Mouse (Mus musculus): Measurements from ENCODE around the gene Tcf20.
"Not testable (repeated sequence)": the region's sequence is repeated elsewhere in the genome, so short reads cannot be mapped to it uniquely, and the experiment has no call there.

Gene Tcf20

DNA sequence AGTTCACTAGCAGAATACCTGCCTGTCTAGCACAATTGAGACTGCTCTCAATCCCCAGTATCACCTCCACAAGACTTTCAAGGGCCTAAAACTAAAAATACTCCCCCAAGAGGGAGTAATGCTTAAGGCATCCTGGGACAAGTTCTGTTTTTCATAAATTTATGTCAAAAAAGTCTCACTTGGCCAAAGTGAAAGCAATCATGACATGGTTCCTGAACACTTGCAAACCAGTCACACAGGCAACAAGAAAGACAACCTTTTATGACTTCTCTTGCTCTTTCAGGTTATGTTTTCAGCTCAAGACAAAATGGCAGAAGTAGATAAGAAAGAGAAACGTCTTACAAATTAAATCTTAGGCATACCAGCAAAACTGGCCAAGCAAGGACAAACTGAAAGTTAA lies 91.3 kb downstream of the Tcf20 start:
- no peak for DNase-seq

DNA sequence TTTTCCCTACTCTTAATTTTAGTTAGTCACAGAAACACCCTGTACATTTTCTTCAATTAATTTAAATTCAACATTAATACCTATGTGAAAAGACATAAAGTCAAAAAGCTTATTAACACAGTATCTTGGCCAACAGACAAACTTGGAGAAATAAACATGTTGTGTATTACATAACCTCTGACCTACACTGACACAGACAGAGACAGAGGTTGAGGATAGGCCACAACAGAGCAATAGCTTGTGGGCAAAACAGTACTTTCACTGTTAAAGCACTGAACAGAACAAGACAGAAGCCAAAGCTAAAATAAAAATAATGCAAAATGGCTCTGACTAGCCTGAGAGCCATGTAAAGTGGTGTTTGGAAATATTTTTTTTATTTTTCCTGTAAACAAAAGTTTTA lies 97.2 kb downstream of the Tcf20 start:
- no peak for DNase-seq

DNA sequence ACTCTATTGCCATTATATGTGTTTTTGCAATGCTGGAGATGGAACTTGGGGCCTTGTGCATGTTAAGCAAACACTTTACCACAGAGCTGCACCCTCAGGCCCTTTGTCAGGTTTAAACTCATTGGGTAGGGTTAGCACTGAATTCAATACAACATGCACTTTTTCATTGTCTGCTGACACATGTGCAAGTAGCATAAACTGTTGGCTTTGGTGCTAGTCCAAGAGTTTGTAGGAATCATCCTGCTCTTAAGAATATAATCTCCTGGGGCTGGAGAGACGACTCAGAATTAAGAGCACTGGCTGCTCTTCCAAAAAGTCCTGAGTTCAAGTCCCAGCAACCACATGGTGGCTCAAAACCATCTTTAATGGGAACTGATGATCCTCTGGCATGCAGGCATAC lies 98.2 kb downstream of the Tcf20 start:
- no peak for DNase-seq

DNA sequence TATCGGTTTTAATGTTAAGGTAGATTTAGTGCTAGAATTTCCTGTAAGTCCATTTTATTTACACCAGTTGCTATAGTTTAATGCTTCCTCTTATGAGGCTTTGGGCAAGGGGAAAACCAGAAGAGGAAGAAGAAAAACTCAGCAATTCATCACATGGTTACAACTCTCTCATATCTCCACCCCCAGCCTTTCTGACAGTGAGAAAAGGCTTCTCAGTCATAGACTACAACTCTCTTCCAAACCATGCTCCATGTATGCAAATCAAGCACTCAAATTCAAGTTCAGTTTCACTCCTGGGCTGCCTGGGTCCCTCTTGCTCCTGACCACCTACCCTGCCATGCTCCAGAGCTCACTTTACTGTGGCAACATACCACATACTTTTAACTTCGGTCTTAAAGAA lies 99.2 kb downstream of the Tcf20 start:
- DNase-seq = no peak

DNA sequence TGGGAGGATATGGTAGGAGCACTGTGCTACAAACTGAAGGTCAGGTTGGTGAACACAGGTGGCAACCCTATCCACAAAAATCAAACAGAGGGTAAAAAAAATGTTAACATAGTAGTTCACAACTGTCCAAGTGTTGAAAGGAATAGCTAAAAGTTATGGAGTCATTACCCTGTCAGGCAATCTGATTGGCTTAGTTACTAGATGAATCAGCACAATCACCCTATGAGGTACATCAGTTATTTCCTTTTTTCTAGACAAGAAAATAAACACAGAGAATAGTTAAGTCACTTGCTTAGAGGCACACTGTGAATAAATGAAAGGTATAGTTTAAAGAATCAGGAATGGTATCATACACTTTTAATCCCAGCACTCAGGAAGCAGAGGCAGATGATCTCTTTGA lies 110.4 kb downstream of the Tcf20 start:
- DNase-seq = no peak

DNA sequence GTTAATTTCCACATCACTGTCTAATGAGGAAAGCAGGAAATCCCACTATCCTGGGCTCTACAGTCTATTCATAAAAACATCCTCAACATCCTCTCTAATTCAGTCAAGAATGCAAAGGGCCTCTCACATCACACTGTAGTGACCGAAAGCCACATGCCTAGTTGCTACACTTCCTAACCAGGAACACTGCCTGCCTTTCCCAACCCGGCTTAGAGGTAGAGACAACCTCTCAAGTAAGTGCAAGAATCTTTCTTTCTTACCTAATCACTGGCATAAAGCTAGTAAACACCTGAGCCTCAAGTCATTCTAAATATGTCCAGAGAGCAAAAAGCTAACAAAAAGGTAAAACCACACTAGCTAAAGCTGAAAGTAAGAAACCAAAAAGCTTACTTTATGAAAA lies 110.8 kb downstream of the Tcf20 start:
- DNase-seq = no peak

DNA sequence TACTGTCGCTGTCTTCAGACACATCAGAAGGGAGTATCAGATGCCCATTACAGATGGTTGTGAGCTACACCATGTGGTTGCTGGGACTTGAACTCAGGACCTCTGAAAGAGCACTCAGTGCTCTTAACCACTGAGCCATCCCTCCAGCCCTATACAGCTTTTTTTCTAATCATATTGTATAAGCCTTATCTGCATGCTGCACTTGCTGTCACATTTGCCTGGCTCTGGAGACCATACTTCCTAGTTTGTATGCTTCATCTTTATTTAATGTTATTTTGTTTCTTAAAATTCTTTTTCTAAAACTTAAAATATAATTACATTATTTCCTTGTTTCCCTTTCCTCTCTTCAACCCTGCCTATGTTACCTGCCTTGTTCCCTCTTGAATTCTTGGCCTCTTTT lies 115.6 kb downstream of the Tcf20 start:
- DNase-seq = no peak

DNA sequence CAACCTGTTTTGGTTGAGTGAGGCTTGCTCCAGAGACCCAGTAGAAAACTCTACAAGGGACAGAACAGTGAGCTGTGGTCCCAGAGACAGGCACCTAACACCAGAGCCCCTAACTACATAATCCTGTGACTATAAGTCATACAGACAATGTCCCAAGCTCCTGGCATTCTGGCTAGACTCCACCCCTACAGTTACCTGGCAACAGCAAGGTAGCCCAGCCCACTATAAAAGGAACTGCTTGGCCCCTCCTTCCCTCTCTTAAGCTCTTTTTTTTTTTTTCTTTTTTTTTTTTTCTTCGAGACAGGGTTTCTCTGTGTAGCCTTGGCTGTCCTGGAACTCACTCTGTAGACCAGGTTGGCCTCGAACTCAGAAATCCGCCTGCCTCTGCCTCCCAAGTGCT lies 121.4 kb downstream of the Tcf20 start:
- not testable (repeated sequence) for DNase-seq

DNA sequence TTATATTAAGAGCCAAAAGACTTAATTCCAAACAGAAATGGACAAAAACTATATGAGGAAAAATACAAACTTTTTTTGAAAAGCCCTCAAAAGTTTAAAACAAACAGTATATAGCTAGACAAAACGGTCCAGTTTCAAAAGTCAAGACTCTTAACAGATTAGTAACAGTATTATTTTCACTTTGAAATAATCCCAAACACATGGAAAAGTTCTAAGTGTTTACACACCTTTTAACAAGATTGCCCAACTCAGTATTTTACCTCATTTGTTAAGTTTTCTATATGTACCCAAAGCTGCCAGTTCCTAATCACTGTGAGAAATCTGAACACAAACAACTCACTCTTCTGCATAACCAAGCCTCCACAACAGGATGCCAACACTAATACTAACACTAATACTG lies 124.0 kb downstream of the Tcf20 start:
- DNase-seq = no peak

DNA sequence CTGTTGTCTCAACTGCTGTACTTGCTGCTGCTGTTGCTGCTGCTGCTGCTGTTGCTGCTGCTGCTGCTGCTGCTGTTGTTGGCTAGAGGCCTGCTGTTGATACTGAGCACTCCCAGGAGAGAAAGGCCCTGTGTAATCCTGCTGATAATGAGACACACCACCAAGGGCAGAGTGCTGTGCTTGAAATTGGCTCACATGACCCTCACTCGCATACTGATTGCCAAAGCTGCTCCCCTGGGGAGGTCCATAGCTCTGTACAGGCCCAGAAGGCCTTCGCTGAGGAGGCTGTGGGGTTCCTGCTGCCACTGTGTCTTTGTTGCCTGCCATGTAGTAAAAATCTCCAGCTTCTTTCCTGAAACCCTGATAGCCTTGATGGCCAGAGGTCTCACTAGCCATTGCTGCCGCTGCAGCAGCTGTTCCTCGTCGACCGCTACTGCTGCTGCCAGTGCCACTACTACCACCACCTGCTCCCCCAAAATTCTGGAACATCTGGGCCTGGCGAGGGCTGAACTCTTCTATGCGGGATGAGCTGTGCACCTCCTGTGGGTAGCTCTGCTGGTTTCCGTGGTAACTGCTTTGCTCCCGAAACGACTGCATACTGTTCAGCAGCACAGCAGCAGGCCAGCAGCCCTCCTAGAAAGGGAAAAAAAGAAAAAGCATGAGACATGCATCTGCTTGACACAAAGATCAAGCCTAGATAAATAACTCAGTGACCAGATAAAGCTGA lies 130.9 kb downstream of the Tcf20 start:
- DNase-seq = peak; percentile 32

DNA sequence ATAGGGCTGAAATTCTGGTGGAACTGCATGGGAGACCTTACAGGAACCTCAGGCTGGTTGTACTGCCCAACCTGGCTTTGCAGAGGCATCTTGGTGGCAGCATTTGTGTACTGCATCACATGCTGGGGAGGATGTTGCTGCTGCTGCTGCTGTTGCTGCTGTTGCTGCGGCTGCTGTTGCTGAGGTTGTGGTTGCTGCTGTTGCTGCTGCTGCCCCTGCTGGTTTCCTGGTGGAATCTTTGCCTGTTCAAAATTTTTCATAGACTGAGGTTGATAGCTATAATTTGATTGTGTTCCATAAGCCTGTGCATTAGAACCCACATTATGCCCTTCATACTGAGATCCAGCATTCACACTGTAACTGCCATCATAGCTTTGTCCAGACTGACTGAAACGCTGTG lies 131.6 kb downstream of the Tcf20 start:
- DNase-seq = no peak

DNA sequence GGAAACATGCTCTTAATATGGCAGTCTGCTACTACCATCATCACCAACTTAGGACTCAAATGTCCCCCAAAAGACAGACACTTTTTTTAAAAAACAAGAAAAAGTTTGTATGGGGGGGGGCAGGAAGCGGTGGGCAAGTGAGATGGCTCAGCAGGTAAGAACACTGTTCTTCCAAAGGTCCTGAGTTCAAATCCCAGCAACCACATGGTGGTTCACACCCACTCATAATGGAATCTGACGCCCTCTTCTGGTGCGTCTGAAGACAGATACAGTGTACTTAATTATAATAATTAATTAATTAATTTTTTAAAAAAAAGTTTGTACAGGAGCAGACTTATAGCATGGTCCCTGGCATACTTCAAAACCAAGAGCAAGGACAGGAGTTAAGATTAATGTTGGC lies 148.5 kb downstream of the Tcf20 start:
- DNase-seq = no peak

DNA sequence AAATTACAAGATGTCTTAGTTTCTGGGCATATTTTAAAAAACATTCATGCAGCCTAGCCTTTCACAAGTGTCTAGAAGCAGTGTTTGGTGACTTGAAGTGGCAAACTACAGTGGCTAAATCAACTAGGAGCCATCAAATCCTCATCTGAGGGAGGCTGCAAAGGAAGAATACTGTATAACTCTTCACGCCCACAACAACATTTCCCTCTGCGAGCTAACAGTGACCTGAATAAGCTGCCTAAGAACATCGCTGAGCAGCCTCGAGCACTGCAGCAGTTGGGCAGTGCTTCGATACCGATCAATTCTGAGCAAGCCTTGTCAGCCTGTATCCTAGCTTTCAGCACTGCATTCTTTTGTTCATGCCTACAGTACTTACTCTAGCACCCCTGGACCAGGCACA lies 157.8 kb downstream of the Tcf20 start:
- no peak for DNase-seq

DNA sequence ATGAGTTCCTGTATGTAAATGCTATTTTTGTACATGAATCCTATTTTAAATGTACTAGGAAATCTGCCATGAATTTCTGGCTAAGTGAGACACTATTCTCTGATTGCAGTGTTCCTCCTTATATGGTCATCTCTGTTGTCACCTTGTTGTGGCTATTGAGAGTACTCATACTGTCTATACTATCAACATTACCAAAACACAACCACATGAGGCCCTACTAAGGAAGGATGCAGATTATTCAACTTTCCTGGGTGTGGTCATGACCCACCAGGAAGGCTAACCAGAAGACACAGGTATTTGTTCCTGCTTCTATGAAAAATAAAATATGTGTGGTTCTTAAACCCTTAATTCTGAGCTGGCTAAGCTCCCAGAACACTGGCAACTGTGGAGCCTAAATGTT lies 161.8 kb downstream of the Tcf20 start:
- DNase-seq = no peak

DNA sequence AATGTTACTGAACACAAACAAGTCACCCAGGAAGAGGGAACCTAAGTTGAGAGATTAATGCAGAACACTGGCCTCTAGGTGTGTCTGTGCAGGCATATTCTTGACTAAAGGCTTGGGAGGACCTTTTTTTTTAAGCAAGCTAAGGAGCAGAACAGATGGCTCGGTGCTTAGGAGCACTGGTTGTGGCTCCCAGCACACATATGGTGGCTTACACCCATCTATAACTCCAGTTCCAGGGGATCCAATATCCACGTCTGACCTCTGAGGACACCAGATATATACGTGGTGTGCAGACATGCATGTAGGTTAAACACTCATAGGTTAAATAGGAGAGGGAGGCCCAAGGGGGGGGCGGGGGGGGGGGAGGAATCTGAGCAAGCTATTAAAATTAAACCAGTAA lies 165.3 kb downstream of the Tcf20 start:
- no peak for DNase-seq

DNA sequence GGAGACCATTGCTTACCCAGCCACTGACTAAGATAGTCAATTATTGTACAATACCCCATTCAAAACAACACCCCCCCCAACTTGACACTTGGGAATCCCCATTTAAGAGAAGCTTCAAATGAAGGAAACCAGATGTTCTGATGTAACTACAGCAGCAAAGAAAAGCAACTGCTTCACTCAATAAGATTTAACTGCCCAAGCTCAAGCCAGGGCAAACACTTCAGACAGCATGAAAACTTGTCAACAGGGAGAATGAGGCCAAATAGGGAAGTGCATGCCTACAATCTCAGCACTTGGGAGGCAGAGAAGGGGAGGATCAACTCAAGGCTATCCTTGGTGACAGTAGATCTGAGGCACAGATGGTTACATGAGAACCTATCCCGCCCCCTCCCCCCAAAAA lies 166.0 kb downstream of the Tcf20 start:
- DNase-seq = no peak

DNA sequence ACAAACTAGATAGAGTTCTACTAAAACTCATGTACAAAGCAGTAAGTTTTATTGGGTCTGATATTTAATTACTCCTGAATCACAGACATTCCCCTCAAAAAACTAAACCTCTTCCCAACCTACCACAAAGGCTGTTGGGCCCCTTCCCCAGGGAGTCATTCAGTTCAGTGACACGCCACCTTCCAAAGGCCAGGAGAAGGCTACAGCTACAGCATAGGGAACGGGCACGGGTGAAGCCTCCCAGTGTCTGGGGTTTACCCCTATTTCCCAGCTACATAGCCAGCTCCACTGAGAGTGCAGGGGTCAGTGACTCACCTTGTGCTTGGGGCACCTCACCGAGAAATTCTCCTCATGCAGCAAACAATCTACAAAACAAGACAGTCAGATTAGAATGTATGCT lies 172.4 kb downstream of the Tcf20 start:
- DNase-seq = no peak

DNA sequence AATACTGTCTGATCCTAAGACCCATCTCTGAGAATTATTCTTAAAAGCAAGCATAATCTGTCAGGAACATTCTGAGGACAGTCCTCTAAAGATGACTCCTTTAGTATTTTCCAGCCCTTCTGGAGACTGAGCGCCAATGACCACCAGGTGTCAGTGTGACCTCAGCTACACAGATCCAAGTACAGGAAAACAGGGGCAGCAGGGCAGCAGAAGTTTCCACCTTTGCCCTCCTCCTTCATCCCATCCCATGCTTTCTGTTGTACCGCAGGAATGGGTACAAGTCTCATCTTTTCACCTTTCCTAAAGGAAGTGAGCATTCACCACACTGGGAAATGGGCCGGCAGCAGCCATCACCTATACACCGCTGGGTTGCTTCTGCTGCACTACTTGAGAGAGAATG lies 172.9 kb downstream of the Tcf20 start:
- peak; percentile 82 for DNase-seq

DNA sequence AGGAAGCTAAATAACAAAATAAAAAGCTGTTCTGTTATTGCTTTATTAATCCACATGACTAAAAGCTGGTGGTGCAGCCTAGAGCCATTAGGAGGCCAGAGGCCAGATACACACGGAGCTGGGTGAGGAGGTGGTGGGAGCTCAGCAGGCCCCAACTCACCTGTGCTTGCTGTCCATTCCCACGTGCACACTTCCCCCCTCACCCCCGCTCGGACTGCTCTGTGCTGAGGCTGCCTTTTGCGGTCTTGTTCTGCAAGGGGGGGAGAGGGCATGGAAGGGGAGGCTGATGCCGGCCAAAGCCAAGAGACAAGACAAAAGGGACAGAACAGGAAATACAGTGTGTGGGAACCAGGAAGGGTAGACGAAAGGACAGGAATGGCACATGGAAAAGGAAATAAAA lies 173.4 kb downstream of the Tcf20 start:
- no peak for DNase-seq

DNA sequence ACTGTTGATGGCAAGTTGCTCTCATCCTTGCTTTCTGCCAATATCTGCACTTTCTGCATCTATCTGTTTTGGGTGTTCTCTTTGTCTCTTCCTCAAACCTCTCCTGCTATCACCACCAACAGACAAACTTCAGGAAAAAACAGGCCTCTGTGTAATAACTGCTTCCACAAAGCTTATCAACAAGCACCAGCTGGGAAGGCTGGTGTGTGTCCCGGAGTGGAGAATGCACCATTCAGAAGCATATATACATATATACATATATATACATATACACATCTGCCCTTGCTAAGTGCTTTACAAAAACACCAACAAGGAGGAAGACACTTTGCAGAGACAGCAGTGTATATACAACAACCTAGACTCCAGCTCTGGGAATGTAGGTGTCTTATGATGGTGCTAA lies 177.1 kb downstream of the Tcf20 start:
- no peak for DNase-seq

DNA sequence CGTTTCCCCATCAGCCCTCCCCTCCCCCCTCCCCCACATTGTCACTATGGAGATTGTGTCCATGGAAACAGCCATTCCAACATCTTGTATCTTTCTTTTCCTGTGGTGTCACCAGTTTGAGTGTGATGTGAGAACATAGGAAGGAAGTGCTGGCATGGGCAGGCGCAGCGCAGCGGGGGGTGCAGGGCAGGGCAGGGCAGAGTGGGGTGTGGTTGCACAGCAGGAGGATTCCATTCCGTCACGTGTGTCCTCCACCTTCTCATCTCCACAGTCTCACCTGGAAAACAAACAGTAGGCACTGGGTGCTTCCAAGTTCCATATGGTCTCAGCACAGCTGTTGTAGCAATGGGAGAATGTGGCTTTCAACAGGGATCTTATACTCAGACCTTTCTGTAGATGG lies 178.2 kb downstream of the Tcf20 start:
- no peak for DNase-seq

DNA sequence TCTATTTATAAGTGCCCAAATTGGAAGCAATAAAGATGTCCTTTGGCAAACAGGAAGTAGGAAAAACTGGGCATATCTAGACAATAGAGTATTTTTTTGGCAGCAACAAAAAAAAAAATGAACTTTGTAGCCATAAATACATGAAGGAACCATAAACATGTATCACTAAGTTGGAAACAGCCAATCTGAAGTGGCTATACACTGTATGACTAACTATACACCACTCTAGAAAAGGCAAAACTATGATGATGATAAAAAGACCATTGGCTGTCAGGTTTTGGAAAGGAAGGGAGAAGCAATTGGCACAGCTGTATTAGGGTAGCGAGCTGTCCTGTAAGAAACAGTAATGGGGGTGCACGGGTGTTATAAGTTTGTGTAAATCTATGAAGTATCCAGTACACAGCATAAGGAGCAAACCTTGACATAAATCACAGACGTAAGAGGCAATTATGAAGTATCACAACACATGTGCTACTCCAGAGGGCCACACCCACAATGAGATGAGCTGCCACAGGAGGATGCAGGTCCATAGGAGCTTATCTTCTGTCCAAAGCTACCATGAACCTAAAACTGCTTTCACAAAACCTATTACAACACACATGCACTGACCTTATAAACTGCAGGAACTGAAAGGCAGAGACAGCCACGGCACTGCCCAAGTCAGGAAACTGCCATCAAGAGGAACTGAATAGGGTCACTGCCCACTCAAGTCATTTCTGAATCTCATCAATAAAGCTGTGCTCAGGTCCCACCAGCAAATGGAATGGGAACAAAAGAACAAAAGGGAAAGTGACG lies 180.5 kb downstream of the Tcf20 start:
- no peak for DNase-seq

DNA sequence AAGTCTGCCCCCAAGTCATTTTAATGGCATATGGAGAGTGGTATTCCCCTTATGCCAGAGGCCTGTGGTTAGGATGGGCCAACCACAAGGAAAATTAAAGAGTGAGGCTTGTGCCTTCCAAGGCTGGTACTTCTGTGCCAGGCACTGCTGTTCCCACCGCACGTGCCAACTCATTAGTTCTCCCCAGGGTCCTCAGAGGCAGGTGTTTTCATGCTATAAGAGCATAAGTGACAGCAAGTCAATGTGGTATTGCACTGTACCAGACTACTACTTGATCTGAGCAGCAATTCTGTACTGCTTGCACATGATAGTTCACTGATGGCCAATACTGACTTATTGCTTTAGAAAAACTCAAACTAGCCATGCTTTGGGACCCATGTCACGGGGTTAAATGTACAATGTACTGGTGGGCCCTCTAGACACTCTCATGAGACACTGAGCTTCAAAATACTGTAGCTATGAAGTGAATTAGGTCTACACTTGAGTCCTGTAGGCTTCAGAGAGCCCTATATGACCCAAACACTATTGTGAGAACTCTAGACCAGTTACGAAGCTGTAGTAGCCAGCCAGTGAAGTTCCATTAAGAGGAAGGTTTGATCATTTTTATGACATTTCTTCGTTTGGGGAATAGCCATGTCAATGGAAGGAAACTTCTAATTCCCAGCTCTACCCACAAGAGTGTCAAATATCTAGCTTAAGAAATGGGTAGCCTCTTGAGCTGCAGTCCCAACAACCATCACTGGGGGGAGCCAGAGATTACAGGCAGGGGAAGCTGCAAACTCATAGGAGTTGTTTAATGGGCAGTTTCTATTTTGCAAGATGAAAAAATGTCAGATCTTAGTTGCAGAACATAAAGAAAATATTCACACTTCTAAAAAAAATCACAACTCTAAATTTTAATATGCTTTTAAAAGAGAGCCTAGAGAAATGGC lies 182.7 kb downstream of the Tcf20 start:
- peak; percentile 91 for DNase-seq
